Mouse (Mus musculus): ENCODE results near the gene Phactr1.

The Phactr1 gene

DNA sequence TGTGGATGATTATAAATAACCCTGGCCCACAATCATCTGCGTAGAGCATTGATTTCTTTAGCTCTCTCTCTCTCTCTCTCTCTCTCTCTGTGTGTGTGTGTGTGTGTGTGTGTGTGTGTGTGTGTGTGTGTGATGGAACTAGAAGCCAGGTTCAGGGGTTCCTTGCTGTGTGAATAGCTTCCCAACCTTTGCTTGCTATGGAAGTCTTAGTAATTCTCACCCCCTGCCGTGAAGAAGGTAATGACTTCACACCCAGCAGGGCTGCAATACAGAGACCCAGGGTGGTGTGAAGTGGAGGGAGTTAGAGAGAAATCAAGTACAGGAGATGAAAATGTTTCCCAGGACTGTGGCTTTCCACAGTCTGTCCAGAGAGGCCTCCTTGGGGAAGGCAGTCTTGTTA, 293.5 kb downstream of the Phactr1 start:
- DNase-seq (ENCODE audit: low read depth, low spot score) = no peak

DNA sequence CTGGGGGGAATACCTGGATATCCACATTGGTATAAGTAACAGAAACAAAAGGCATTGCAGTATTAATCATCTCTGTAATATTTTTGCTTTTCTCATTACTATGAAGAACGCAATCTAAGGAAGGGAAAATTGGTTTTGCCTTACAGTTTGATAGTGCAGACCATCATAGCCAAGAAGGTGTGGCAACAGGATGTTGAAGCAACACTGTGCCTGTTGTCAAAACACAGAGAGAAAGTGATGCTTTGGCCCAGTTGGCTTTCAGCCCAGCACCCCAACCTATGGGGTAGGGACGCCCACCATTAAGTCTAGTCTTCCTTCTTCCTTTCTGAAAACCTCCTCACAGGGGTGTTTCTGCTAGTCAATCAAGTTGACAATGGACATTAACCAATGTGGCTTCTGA, 294.1 kb downstream of the Phactr1 start:
- DNase-seq (ENCODE audit: low read depth, low spot score) = no peak

DNA sequence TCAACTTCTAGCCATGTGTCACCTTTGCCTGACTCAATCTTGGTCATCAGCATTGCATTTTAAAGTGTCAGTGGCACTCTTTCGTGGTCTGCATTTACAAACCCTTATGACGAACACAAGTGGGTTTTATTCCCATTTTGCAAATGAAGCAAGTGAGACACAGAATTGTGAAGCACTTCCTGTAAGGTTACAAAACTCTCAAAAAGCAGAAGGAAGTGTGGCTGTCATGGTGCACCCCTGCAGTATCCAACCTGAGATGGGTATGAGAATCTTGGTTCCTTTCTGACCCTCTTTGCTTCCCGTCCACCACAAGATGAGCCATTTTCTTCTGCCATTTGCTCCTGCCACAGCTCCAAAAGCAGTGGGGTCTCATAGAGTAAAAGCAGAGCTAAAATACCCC, 295.7 kb downstream of the Phactr1 start:
- no peak for DNase-seq (ENCODE audit: low read depth, low spot score)

DNA sequence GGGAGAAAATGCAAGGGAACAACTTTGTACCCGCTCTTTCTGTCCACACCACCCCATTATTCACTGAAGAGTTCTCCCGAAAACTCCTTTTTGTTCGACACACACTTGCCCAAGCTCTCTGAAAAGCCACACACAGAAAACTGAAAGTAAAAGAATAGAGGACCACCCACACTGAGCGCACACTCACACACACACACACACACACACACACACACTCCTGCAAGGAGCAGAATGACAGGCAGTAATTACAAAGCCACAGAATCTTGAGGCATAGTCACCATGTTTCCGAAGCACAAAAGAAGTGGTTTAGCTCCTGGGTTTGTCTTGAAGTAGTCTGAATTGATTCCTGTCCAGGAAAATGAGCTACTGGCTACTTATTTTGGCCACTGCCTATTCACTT, 296.5 kb downstream of the Phactr1 start:
- no peak for DNase-seq (ENCODE audit: low read depth, low spot score)

DNA sequence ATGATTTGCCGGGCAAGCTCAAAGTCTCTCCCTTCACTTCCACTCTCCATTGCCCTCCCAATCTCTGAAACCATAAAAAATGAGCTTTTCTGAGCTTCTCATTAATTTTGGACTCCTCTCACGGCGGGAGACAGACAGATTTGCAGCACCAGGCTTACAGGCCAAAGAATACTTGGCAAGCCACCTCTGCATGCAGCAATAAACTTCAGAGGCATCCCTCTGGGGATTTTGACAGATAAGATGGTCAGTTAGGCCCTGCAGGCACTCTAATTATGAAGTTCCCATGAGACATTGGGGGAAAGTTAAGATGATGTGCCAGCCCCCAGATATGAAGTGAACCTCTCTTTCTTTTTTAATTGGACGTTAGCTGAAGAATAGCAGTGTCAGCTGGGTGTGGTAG, 300.2 kb downstream of the Phactr1 start:
- DNase-seq (ENCODE audit: low read depth, low spot score) = no peak

DNA sequence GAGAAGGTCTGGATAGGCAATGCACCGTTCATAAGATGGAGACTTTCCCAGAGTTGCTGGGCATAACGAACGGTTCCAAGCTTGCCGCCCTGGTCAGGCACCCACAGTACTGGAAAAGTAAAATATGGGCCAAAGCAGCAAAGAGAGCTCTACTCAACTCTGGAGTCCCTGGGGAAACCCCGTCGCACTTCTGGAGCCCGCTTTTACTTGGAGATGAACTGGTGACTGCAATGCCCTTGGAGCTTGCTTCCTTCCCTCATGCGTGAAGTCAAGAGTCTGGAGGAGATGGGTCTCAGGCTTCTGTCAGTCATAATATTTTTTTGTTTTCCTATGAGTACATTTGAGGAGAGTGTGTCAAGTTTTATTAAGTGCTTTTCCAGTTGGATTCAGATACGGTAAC, 302.2 kb downstream of the Phactr1 start:
- DNase-seq (ENCODE audit: low read depth, low spot score) = no peak

DNA sequence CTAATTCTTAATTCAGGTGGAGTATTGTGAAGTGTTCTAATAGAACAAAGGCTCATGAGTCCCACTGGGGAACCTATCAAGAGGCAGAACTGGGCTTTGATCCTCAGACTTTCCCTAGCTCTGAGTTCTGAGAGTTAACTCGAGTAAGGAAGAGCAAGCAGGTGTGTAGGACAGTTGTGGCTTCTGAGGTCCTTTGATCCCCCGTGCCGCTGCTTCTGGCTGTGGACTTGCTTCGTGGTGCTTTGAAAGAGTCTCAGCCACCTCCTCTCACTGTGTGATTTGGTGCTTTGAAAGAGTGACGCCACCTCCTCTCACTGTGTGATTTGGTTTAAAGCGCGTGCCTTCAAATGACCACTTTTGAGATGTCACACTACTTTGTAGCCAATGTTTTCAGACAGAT, 305.4 kb downstream of the Phactr1 start:
- no peak for DNase-seq (ENCODE audit: low read depth, low spot score)

DNA sequence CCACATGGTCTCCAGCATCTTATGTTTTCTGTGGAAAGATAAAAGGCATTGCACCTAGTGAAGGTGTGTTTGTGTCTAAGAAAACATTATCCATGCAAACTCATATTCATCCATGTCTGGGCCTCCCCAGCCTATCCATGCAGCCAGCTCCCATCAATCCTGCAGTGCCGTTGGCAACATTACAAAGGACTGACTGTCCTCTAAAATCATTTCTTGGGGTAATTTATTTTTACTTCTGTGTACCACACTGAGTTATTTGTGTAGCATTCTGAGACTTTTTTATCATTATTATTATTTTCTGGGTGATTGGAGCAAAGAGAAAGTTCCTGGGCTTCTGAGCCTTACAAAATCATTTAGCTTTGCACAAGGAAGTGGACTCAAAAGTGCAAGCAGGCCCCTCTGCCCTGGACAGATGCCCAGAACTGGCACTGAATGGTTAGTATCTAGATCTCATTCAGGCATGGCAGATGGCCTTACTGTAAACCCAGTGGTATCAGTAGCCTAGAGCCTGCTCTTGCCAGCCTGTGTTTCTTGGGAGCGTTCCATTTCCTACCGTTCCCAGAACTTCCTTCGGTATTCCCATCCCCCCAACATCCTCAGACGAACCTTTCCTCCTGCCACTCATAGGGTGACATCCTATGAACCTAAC, 307.6 kb downstream of the Phactr1 start:
- no peak for DNase-seq (ENCODE audit: low read depth, low spot score)

DNA sequence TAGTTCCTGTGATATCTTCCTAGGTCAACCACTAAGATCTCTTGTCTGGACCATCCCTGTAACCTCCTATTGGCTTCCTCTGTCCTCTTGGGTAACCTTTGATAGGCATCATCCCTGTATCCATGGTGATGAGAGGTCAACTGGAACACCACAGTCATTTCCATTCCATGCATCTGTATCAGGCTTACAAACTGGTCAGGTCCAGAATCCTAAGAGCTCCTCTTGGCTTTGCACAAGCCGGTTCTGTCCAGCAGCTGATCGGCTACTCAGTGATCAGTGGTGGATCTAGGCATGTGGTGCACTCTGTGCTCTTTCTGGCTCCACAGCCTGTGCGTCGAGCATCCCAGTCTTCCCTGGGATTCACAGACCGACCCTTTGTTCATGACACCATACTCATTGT, 309.1 kb downstream of the Phactr1 start:
- DNase-seq (ENCODE audit: low read depth, low spot score) = no peak

DNA sequence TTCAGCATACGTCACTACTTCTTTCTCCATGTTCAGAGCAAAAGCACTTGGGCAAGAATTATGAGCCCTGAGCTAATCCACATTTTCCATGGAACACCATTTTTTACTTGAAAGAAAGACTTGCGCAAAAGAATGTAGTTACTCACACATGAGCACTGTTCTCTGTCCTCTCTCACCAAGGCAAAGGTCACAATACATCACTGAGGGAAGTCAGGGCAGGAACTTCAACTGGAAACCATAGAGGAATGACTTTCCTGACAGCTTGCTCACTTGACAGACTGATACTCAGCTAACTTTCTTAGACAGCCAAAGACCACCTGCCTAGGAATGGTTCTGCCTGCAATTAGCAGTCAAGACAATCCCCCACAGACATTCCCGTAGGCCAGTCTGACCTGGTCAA, 309.6 kb downstream of the Phactr1 start:
- no peak for DNase-seq (ENCODE audit: low read depth, low spot score)

DNA sequence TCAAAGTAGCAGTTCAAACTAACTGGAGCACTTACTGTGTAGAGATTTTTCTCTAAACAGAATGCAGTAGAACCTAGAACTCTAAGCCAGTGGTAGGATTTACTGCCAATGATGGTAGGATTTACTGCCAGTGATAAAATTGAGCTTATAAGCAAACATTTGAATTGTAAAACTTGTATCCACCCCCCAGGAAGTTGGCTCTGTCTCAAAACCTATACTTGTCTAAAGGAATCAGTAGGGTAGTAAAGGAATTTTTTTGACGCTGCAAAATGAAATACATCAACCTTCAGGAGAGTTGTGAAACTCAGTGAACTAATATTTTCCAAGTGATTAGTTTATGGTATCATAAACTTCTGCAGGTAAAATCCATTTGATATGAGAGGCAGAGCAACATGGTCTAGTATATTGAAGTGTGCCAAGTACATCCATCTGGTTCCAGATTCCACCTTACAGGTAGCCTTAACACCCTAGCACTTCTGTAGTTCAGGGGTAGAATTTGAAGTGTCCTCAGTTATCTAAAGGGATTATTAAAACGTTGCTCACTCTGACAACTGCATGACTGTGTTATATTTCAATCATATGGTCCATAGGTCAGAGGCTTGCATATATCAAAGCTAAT, 310.2 kb downstream of the Phactr1 start:
- no peak for DNase-seq (ENCODE audit: low read depth, low spot score)

DNA sequence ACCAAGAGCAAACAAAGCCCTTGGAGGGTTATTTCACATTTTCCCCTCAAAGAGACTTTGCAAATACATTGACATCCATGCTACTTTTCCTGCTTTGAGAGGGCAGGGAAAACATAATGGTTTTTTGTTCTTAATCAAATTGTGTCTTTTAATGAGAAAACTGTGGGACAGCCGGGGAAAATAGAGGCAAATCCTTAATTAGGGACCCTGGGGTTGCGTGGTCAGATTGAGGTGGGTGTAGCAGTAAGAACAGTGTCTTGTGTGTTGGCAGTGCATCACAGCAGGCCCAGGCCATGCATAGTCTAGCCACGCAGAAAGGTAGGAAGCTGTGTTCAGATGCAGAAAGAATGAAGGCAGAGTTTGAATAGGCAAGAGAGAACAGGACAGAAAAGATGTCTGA, 310.7 kb downstream of the Phactr1 start:
- no peak for DNase-seq (ENCODE audit: low read depth, low spot score)

DNA sequence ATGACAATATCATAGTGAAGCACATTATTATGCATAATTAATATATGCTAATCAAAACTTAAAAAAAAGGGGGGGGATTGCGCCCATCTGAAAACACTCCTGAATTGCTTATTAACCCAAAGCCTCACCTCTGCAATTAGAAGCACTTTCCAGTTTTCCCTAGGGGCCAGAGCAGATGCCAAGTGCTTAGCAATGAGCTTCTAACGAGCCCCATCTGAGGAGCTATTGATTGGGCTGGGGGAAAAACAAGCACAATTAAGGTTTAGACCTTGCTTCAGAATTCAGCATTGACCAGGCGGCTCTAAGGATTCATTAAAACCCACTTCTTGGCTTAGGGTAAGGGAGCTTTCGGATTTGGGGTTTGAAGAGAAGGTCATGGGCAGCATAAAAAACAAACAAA, 311.9 kb downstream of the Phactr1 start:
- DNase-seq (ENCODE audit: low read depth, low spot score) = no peak

DNA sequence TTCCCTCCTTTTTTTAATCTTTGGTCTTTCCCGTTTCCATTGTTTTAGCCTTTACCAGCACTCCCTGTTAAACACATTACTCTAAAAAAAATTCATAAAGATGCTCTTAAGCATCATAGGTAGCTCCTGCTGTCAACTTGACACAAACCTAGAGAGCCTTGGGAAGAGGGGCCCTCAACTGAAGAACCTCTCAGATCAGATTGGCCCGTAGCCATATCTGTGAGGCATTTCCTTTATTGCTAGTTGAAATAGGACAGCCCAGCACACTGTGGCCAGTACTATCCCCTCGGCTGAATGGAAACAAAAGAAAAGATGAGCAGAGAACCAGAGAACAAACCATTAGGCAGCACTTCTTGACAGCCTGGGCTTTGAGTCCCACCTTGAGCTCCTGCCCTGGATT, 313.9 kb downstream of the Phactr1 start:
- DNase-seq (ENCODE audit: low read depth, low spot score) = no peak

DNA sequence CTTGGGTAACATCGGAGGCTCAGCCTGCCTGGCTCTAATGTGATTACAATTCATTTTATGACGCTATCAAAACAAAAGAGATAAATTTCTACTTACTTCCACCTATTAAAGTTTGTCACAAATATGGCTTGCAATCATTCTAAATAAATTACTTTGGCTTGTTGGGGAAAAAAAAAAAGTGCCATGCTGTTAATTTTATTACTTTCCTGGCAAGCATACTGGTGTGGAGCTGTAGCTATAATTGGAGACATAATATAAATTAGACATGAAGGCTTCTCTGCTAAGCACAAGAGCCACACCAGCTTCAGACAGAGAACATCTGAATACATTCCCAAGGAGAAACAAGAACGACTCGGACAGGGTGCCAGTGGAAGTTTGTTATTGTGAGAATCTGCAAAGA, 315.8 kb downstream of the Phactr1 start:
- no peak for DNase-seq (ENCODE audit: low read depth, low spot score)

DNA sequence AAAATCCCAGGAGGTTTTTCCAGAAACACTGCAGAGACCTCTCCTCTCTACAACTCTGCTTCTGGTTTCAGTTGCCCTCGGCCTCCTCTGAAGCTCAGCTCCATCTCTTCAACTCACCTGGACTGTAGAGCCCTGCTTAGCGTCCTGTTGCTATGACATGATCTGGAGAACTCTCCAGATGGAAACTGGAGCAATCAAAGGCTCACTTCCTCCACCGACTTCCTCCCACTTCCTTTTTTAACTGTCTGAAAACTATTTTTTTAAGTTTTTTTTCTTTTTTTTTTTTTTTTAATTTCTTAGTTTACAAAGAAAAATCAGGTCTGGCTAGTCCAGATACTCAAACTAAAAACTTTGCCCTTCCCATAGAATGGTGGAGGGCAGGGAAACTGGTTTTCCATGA, 318.9 kb downstream of the Phactr1 start:
- no peak for DNase-seq (ENCODE audit: low read depth, low spot score)

DNA sequence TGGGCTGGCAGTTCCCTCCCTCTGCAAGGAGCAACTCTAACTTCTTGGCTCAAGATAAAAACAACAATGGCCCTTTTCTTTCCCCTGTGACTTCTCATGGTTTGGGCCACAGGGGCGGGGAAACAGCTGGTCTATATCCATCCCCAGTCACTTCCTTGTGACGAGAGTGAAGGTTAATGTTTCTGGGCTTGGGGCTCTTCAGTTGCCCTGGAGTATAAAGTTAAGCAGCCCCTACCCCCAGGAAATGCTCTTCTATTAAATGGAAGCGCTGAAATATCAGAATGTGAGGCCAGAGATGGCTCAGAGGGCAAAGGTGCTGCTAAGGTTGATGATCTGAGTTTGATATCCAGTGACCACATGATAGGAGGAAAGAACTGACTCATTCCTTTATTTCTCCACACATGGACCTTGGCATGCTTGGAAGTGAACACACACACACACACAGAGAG, 324.7 kb downstream of the Phactr1 start:
- DNase-seq (ENCODE audit: low read depth, low spot score) = peak; percentile 8

DNA sequence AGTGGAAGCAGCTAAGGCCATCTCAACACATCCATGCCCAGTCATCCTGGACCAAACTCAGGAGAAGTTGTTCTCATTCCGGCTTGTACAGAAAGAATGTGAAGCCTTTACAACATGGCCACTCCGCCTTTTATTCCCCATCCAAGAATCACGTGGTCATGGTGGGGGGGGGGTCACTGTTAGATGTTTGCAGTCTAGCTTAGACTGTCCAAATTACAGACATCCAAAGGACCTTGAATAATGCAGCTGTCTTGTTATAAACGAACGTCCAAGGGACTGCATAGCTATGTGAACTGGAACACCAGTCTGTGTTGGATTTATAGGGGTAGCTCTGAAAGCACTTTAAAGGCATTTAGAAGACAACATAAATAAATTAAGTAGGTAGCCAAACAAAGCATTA, 328.0 kb downstream of the Phactr1 start:
- no peak for DNase-seq (ENCODE audit: low read depth, low spot score)

DNA sequence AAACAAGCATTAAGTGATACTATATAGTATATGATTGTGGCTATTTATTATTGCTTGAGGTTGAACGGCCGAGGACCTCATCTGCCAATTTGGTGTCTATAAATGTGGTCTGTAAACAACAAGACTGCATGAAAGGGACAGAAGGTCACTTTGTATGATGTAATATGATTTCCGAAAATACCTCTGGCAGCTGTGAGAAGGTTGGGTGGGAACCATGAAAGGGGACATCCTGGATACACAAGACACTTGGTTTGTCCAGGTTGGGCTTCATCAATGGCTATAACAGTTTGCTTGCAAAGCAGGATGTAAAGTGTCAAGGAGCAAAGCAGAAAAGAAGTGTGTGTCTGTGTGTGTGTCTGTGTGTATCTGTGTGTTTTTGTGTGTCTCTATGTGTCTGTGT, 329.2 kb downstream of the Phactr1 start:
- DNase-seq (ENCODE audit: low read depth, low spot score) = no peak

DNA sequence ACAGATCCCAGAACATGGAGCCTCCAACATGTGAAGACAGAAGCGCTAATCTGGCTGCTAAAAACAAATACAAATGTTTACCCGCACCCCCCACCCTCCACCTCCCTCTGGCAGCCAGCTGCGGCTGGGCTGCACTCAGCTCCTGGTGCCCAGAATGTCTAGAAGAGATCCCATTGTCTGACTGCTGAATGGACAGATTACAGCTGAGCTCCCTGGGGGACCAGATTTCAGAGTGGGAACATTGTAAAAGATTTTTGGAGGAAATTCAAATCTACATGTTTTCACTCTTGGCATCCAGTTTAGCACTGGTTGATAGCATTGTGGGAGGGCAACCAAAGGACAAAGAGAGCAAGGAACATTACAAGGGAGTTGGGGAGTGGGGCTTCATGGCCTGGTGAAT, 331.1 kb downstream of the Phactr1 start:
- no peak for DNase-seq (ENCODE audit: low read depth, low spot score)

DNA sequence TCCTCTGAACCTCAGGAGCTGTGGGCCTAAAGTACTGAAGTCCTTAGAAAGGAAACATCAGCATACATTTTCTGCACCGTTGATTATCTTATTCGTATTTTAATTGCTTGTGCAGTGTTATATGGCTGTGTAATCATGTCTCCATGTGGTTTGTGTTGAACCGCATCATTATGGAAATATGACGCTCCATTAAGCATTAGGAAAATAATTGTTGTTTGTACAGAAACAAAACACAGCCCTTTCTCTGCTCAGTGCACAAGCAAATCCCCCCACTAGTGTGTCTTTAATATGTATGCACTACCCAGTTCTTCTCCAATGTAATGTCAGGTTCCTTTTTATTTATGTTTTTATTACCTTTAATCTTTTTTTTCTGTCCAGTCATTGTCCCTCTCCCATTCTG, 333.6 kb downstream of the Phactr1 start:
- no peak for DNase-seq (ENCODE audit: low read depth, low spot score)

DNA sequence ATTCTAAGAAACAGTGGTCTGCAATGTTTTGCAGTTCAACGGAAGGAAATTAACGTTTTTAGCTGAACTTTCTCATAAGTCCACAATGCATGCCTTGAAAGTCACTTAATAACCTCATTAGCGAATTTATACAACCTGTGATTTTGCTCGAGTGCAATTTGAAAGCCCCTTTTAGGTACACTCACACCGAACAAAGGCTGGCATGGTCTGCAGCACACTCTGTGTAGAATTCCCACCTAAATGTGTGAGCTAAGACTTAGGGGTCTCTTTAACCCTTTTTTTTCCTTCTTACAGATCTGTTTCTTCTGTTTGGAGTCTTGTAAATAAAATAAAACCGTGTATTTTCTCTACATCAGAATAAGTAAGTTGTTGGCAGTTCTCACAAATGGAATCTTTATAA, 335.3 kb downstream of the Phactr1 start:
- DNase-seq (ENCODE audit: low read depth, low spot score) = no peak

DNA sequence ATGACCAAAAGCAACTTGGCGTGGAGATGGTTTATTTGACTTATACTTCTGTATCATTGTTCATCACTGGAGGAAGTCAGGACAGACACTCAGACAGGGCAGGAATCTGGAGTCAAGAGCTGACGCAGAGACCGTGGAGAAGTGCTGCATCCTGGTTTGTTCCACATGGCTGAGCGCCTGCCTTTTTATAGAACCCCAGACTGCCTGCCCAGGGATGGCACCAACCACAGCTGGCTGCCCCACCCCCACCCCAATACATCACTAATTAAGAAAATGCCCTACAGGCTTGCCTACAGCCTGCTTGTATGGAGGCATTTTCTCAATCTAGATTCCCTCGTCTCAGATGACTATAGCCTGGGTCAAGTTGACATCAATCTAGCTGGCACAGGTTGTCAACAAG, 338.4 kb downstream of the Phactr1 start:
- no peak for DNase-seq (ENCODE audit: low read depth, low spot score)

DNA sequence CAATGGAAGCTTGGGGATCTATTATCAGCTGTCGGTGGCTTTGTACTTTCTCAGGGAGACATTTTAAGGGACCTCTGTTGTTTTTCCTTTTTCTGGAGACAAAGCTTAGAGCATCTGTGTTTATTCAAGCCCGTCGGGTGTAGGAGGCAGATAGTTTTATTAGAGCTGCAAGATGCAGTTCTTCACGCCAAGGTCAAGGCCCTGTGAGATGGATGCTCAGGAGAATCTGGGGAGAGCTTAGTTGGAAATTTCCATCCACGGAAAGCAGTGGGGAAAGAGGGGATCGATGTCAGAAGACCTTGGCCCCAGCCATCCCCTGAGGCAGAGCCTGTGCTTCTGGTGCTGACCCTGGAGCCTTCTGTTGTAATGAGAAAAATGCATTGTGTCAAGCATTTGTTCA, 340.6 kb downstream of the Phactr1 start:
- no peak for DNase-seq (ENCODE audit: low read depth, low spot score)

Data from skeletal muscle tissue, adult 2 months (tissue).